Mouse (Mus musculus) frontal cortex, postnatal 36 days (tissue): ENCODE measurements around the gene Arhgef28.
"Not testable (repeated sequence)": the region's sequence is repeated elsewhere in the genome, so short reads cannot be mapped to it uniquely, and the experiment has no call there.

Experiments used
- DNase-seq, 2 experiments: peaks; one replicate each; pipeline ENCODE4 v3.0.0; 2022; ENCODE audit warnings: low spot score in 2 of 2

Gene Arhgef28

GRCm38 (mm10) chr13:98124113-98124745 lies 82.0 kb downstream of the Arhgef28 start:
- DNase-seq, result no peak

GRCm38 (mm10) chr13:98122766-98123165 lies 83.5 kb downstream of the Arhgef28 start:
- DNase-seq, result no peak

GRCm38 (mm10) chr13:98121993-98122392 lies 84.2 kb downstream of the Arhgef28 start:
- DNase-seq, result no peak

DNA sequence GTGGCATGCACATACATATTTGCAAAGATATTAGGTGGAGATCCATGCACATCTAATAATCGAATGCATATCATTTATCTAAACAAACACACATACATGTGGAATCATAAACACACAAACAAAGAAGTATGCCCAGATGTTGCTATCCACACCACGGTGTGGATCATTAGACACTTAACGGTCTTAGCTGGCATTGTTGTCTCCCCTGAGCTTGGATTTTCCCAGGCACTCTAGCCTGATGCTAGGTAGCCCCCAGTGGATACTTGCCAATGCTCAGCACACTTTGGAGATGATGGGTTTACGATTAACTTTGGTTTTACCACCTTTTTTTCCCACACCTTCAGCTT lies 85.1 kb downstream of the Arhgef28 start:
- no peak for DNase-seq

GRCm38 (mm10) chr13:98120356-98121123 lies 85.7 kb downstream of the Arhgef28 start:
- no peak for DNase-seq

- no peak for DNase-seq
Observed at GRCm38 (mm10) chr13:98118291-98118690, 87.9 kb downstream of the Arhgef28 start.

DNA sequence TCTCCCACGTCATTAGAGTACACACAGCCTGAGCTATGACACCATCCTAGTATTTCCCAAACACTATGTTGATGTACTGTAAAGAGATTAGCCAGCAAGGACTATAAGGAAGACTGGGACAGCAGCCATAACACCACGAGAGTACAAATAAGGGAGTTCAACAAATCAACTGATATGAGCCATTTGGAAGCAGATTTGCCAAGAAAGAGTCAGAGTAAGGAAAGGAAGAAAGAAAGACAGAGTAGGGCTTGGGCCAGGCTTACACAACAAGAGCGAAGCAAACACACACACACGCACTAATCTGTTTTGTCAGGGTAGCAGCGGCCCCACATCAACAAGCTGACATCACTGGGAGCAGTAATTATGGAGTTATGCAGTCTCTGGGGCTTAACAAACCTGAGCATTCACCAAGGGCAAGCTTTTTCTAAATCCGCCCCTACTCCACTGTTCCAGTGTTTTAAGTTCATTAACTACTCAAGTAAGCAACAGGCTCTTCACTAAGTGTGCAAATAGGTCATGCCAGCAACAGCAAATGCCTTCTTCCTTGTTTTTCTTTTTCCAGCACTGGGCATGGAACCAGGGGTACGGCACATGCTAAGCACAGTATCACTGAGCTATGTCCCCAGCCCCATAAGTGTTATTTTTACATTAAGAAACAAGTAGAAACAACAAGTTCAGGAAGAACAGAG lies 88.5 kb downstream of the Arhgef28 start:
- no peak for DNase-seq

- no peak for DNase-seq
Observed at GRCm38 (mm10) chr13:98115650-98116049, 90.6 kb downstream of the Arhgef28 start.

GRCm38 (mm10) chr13:98115051-98115450 lies 91.2 kb downstream of the Arhgef28 start:
- no peak for DNase-seq

GRCm38 (mm10) chr13:98112812-98113503 lies 93.3 kb downstream of the Arhgef28 start:
- DNase-seq, result no peak

- DNase-seq, result no peak
Observed at GRCm38 (mm10) chr13:98111531-98111930, 94.7 kb downstream of the Arhgef28 start.

GRCm38 (mm10) chr13:98111021-98111420 lies 95.2 kb downstream of the Arhgef28 start:
- no peak for DNase-seq

DNA sequence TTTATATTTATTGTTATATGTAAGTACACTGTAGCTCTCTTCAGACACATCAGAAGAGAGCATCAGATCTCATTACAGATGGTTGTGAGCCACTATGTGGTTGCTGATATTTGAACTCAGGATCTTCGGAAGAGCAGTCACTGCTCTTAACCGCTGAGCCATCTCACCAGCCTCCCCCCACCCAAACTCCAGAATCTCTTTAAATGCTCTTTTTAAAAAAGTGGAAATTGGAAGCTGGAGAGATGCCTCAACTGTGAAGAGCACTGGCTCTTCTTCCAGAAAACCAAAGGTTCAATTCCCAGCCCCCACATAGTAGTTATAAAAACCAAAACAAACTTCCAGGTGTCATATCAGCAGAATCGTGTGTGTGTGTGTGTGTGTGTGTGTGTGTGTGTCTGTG lies 97.8 kb downstream of the Arhgef28 start:
- not testable (repeated sequence) for DNase-seq

GRCm38 (mm10) chr13:98107621-98108020 lies 98.6 kb downstream of the Arhgef28 start:
- no peak for DNase-seq

GRCm38 (mm10) chr13:98095966-98096365 lies 110.3 kb downstream of the Arhgef28 start:
- no peak for DNase-seq

GRCm38 (mm10) chr13:98094332-98094731 lies 111.9 kb downstream of the Arhgef28 start:
- DNase-seq, result no peak

DNA sequence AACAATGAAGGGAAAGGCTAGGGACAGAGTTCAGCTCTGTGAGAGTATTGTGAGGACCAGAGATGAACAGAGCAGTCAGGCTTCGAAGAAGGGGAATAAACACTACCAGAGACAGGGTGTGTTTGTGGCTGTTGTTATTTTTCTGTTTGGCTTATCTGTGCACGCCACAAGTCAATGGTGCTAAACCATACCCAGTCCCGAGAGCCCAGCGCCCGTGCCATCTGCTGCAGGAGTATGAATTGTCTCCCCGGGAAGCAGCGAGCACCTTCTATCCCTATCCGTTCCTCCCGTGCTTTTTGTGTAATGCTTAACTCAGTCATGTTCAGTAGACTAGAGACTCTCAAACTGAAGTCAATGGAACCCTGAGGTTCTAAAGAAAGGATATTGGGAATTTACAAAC lies 112.8 kb downstream of the Arhgef28 start:
- no peak for DNase-seq

DNA sequence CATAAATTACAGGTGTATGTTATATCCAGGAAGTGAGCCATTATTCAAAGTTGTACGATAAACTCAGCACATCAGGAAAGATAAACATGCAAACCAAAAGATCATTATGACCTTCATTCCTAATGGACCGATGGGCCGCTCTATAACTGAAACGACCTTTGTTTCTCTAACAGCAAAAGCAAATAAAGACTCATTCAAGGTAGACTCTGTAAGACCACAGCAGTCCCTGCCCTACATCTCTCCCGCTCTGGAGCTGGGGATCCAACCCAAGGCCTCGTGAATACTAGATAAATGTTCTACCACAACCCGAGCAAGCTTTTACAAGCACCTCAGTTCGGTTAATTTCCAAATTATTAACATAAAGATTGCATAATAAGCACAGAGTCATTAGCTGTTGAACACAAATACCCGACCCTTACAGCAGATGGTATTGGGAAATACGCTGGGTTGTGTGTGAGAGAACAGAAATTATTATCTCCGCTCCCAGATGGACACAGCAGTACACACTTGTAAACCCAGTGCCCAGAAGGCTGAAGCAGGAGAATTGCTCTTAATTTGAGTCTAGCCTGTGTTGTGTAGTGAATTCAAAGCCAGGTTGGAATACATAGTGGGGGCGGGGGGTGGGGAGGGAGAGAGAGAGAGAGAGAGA lies 113.8 kb downstream of the Arhgef28 start:
- DNase-seq, result no peak

- no peak for DNase-seq
Observed at GRCm38 (mm10) chr13:98079640-98080039, 126.6 kb downstream of the Arhgef28 start.

DNA sequence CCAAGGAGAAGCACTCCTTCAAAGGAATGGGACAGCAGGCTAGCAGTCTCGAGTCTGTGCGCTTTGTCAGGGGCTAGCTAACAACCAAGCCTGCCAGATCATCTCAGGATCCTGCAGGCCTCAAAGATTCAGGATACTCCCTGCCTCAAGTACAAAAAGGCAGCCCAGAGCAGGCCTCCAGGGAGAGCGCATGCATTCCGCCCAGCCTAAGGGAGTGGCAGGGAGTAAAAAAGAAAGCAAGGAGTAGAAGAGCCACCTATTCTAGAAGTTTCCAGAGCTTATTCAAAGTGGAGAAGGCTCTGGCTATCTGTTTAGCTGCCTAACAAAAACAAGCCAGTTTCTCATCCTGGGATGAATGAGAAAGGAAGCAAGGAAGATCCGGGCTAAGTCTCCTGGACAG lies 128.0 kb downstream of the Arhgef28 start:
- no peak for DNase-seq

DNA sequence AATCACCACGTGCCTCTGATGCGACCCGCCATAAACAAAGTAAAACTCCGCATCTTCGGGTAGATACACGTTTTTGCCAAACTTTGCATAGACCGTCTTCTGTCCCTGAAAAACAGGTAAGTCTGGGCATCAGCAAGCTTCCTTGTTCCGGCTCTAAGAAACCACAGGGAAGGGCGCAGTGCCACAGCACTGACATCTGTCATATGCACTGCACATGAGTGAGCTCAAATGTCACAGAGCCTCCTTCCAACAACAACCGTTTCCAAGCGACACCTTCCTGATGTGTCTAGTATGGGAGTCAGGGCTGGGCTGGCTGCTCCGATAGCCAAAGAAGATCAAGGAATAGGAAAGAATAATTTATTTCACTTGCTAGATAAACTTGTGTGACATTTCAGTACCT lies 129.0 kb downstream of the Arhgef28 start:
- DNase-seq, result no peak

- no peak for DNase-seq
Observed at GRCm38 (mm10) chr13:98074871-98075270, 131.4 kb downstream of the Arhgef28 start.
